Mouse (Mus musculus) heart, embryonic 16.5 days (tissue): Measurements from ENCODE around the gene Psmb10. TPM values are rescaled to one million over a fixed set of nuclear protein-coding genes. Genes with fewer than 3 reads are reported as not detected.

Experiments
- ATAC-seq: fragments of 200-750 bp; cut with Nextera tagmentation; replicated peaks from 2 replicates; pipeline ENCODE4 v1.8.0; 2017; ENCODE audit warnings: moderate number of reproducible peaks; ENCODE audit not compliant: insufficient read depth, low FRiP score; ENCODE audit errors: extremely low read depth
- H3K27ac ChIP-seq: fragments of 300-500 bp; sonication (generic); 2 replicates; pipeline ENCODE4 v1.5.1; 2014; ENCODE audit warnings: mild to moderate bottlenecking, low read length, control low read depth, moderate library complexity
- H3K27me3 ChIP-seq: fragments of 300-500 bp; sonication (generic); 2 replicates; pipeline ENCODE4 v1.6.1; 2014; ENCODE audit warnings: low read length, mixed read lengths; ENCODE audit not compliant: control insufficient read depth, insufficient read depth
- H3K36me3 ChIP-seq: fragments of 300-500 bp; sonication (generic); 2 replicates; pipeline ENCODE4 v1.6.1; 2014; ENCODE audit not compliant: control insufficient read depth, insufficient read depth
- H3K4me1 ChIP-seq: fragments of 300-500 bp; sonication (generic); 2 replicates; pipeline ENCODE4 v1.6.1; 2014; ENCODE audit warnings: low read length, mixed read lengths; ENCODE audit not compliant: control insufficient read depth, insufficient read depth
- H3K4me2 ChIP-seq: fragments of 300-500 bp; sonication (generic); 2 replicates; pipeline ENCODE4 v1.6.1; 2014; ENCODE audit warnings: low read depth, mild to moderate bottlenecking, control low read depth, low read length
- H3K4me3 ChIP-seq: fragments of 300-500 bp; sonication (generic); 2 replicates; pipeline ENCODE4 v1.5.1; 2014; ENCODE audit warnings: mild to moderate bottlenecking, control low read depth, low read length
- H3K9ac ChIP-seq: fragments of 300-500 bp; sonication (generic); 2 replicates; pipeline ENCODE4 v1.6.1; 2014; ENCODE audit warnings: low read length, control low read depth
- H3K9me3 ChIP-seq: fragments of 300-500 bp; sonication (generic); replicated peaks from 2 replicates; pipeline ENCODE4 v1.6.1; 2016; ENCODE audit warnings: low read length; ENCODE audit not compliant: control insufficient read depth
- WGBS: fragments of 180-500 bp; shearing (Covaris S2); extraction: QIAGEN DNeasy Blood & Tissue Kit; methylation state at CpG from one replicate; pipeline ENCODE4 v1.1.7; 2014; 5-methylcytosine and 5-hydroxymethylcytosine counted together
- polyA plus RNA-seq: library from polyadenylated mRNA; unstranded; fragments of >200 nt; fragmentation: Nextera tagmentation; extraction: Ambion mirVana; gene quantifications from 2 replicates; pipeline ENCODE4 v1.2.1, GENCODE M21; 2015

The Psmb10 gene
- polyA plus RNA-seq, 1 experiment from 2014 or later = 112 TPM

DNA sequence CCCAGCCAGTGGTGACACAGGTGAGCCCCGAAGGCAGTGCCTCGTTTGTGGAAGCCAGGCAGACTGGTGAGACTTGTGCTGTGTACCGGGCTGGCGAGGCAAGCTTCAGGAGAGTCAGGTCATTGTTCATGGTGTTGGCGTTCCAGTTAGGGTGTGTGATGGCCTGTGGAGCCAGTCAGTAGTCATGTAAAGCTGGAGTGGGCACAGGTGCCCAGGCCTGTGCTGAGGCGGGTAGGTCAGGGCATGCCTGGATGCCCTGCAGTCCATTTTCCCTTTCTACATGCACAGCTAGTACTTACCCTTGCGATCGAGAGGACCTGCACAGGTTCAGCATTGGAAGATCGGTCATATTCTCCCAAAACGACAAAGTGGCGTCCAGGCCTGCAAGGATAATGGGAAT is 5.7 kb downstream of the Psmb10 start:
- Histone ChIP-seq H3K9me3 (no peaks in the 10 kb centered on the region), H3K9ac (no peak overlapping the region), H3K27me3 (no peaks in the 10 kb centered on the region), H3K27ac (no peak overlapping the region), H3K4me2 (no peak overlapping the region), H3K4me3 (no peak overlapping the region), H3K4me1 (peaks cover 12% of the 10 kb centered on the region), H3K36me3 (no peaks in the 10 kb centered on the region)
- WGBS = 89% methylated on average over 11 of the region's 11 CpGs
- ATAC-seq = no peak

DNA sequence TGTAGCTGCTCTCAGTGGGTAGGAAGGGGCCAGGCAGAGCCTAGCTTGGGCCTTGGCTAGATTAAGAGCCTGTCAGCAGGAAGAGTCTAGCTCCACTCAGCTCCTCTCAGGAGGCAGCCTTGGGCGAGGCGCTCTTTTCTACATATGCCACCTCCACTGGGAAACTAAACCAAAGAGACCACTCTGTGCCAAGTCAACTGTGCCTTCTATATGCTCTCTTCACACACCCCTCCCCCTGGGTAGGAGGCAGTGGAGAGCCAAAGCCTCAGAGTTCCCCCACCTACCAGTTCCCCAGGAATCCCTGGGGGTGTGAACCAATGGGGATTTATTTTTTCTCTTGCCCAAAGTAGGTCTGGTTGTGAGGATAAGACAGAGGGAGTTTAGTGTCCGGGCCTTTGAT is 7.0 kb downstream of the Psmb10 start:
- no peaks in the 10 kb centered on the region for H3K9me3 ChIP-seq
- H3K9ac ChIP-seq = no peak overlapping the region
- no peak overlapping the region for H3K4me3 ChIP-seq
- no peak overlapping the region for H3K27ac ChIP-seq
- H3K4me1 ChIP-seq = peaks cover 8% of the 10 kb centered on the region
- H3K4me2 ChIP-seq = no peak overlapping the region
- H3K27me3 ChIP-seq = no peaks in the 10 kb centered on the region
- no peaks in the 10 kb centered on the region for H3K36me3 ChIP-seq
- ATAC-seq = no peak
- 85% methylated on average over 3 of the region's 3 CpGs for WGBS

- Histone ChIP-seq H3K36me3 (no peaks in the 10 kb centered on the region), H3K4me1 (peaks cover under 1% of the 10 kb centered on the region; the same call in 1 of the 2 replicates), H3K9ac (no peak overlapping the region), H3K27me3 (no peaks in the 10 kb centered on the region), H3K4me3 (no peak overlapping the region), H3K9me3 (no peaks in the 10 kb centered on the region), H3K27ac (no peak overlapping the region), H3K4me2 (no peak overlapping the region)
- ATAC-seq = 0 out of 2 replicates have a peak, but pooled peaks have one; percentile 29
- whole genome bisulfite sequencing = 21% methylated on average over 8 of the region's 8 CpGs
Measured at GRCm38 (mm10) chr8:105930602-105931001, 7.6 kb downstream of the Psmb10 start.

DNA sequence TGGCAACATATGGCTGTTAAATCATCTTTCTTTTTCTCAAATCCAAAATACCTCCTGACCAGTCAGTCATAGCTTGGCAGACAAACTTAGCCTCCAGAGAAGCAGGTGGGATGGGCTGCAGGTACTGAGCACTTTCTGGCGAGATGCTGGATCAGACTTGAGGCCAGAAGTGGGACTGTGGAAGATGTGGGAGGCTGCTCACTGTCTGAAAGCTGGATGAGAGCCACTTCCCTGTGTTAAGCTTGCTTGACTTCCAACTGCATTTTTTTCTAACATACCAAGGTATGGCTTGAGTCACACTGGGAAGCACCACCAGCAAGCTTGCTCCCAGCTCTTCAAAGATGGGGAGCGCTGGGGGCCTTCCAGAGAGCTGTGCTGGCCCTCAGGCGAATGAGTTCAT is 13.1 kb downstream of the Psmb10 start:
- no peaks in the 10 kb centered on the region for H3K4me1 ChIP-seq
- no peak overlapping the region for H3K4me2 ChIP-seq
- H3K27me3 ChIP-seq = no peaks in the 10 kb centered on the region
- no peak overlapping the region for H3K4me3 ChIP-seq
- no peak overlapping the region for H3K9ac ChIP-seq
- H3K27ac ChIP-seq = no peak overlapping the region
- WGBS = 61% methylated on average over 3 of the region's 3 CpGs
- no peaks in the 10 kb centered on the region for H3K36me3 ChIP-seq
- no peaks in the 10 kb centered on the region for H3K9me3 ChIP-seq
- no peak for ATAC-seq

DNA sequence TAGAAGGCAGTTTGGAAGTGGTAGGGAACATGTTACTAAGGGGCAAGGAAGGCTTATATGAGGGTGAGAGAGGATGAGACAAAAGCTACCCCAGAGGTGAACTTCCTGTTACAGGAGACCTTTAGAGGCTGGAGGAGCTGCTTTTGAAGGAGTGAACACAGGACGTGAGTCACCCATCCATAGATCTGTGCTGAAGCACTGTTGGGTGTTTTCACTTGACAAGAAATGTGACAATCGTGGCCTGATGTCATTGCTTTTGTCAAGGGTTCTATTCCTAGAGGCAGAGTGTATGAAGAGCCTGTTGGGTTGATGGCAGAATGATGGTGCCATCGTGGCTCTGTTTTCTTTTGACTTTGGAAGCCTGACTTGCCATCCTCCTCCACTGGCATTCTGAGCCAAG is 18.9 kb downstream of the Psmb10 start:
- Histone ChIP-seq H3K9me3 (no peaks in the 10 kb centered on the region), H3K4me1 (no peaks in the 10 kb centered on the region), H3K36me3 (peaks cover 7% of the 10 kb centered on the region), H3K27me3 (no peaks in the 10 kb centered on the region), H3K27ac (no peak overlapping the region), H3K4me3 (no peak overlapping the region), H3K9ac (no peak overlapping the region), H3K4me2 (no peak overlapping the region)
- WGBS = 71% methylated on average over 3 of the region's 3 CpGs
- ATAC-seq = no peak

GRCm38 (mm10) chr8:105900941-105901616 is 37.2 kb downstream of the Psmb10 start:
- H3K27me3 ChIP-seq = no peaks in the 10 kb centered on the region
- H3K4me3 ChIP-seq = peak overlapping the region; percentile 92
- 28% methylated on average over 16 of the region's 16 CpGs for WGBS
- H3K9ac ChIP-seq = peak overlapping the region; percentile 99
- H3K9me3 ChIP-seq = no peaks in the 10 kb centered on the region
- peaks cover 9% of the 10 kb centered on the region for H3K4me1 ChIP-seq
- H3K4me2 ChIP-seq = peak overlapping the region; percentile 84
- H3K36me3 ChIP-seq = no peaks in the 10 kb centered on the region
- H3K27ac ChIP-seq = peak overlapping the region; percentile 89
- ATAC-seq = no peak

DNA sequence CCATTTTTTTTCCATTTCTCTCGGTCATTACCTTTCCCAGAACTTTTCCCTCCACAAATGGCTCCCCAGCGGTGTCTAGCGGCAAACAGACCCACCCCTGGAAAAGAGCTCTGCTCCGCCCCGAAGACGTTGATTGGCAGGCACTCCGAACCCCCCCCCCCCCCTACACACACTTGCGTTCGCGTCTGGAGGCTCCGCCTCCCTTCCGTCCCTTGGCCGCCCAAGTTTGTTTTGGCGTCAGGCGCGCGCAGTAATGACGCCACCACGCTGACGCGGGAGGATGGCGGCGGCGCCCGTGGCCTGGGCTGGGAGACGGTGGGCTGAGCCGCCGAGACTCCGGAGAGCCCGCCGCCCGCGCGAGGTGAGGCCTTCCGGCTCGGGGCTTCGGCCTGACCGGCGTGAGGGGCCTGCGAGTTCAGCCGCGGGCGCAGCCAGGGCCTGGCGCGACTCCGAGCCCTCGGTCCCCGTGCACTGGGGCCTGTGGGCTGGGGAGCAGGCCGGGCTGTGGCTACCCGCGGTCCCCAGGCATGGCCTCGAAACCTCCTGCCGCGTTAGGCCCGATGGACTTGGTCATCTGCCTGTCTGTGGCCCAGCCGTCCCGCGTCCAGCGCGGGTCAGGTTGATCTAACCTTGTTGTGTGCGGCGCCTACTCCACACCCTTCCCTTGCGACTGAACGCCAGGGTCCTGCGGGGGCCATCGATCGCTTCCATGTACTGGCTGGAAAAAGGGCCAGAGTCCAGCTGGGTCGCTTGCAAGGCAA is 37.9 kb downstream of the Psmb10 start, which contains the start of gene Pskh1:
Pskh1 (plus strand) TSS at position 262 of the 761 bp plus-strand sequence.
- Histone ChIP-seq H3K9ac (peak within 1 kb of the TSS; percentile 99), H3K27me3 (no peaks in the 10 kb centered on the region), H3K4me3 (peak within 1 kb of the TSS; percentile 92), H3K9me3 (no peaks in the 10 kb centered on the region), H3K36me3 (no peaks in the 10 kb centered on the region), H3K4me1 (peaks cover 9% of the 10 kb centered on the region), H3K4me2 (peak within 1 kb of the TSS; percentile 84), H3K27ac (peak within 1 kb of the TSS; percentile 89)
- under 1% methylated on average over 59 of the region's 68 CpGs for WGBS
- ATAC-seq = peak; percentile 96

GRCm38 (mm10) chr8:105897801-105898480 is 40.3 kb downstream of the Psmb10 start:
- Histone ChIP-seq H3K36me3 (no peaks in the 10 kb centered on the region), H3K4me2 (no peak overlapping the region), H3K9me3 (no peaks in the 10 kb centered on the region), H3K4me3 (no peak overlapping the region), H3K27me3 (no peaks in the 10 kb centered on the region), H3K9ac (no peak overlapping the region), H3K4me1 (peaks cover 11% of the 10 kb centered on the region), H3K27ac (no peak overlapping the region)
- 60% methylated on average over 9 of the region's 9 CpGs for WGBS
- no peak for ATAC-seq

- peak; percentile 86 for ATAC-seq
- Histone ChIP-seq H3K4me3 (no peak within 1 kb of the TSS), H3K27ac (no peak within 1 kb of the TSS), H3K9ac (no peak within 1 kb of the TSS), H3K4me2 (no peak within 1 kb of the TSS), H3K9me3 (no peaks in the 10 kb centered on the region), H3K27me3 (no peaks in the 10 kb centered on the region), H3K36me3 (peaks cover 28% of the 10 kb centered on the region), H3K4me1 (0 out of 2 replicates have a peak, but pooled peaks cover 2% of the 10 kb centered on the region)
- WGBS = 6% methylated on average over 11 of the region's 11 CpGs
Measured at GRCm38 (mm10) chr8:105893339-105893738, 44.9 kb downstream of the Psmb10 start, which contains the start of gene Nrn1l. Gene Nrn1l (plus strand): TSS chr8:105893567.
